Comparison of ENCODE assay signal across 8 mouse cellular contexts in the genomic region with DNA sequence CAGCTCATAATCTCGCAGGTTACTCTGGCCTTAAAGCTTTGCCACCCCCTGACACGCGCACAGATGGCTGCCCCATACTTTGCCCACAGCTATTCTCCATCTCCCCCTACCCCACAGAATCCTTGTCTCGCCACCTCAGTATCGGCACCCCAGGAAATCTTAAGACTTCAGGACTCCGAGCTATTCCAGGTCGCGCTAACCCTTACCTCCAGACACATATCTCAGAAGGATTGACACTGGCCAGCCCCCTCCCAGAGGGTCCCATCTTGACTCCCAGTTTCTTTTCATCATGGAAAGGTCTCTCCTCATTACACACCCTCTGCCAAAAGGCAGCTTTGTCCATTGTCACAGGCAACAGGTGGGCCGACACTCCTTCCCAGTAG. TPM values are rescaled to one million over a fixed set of nuclear protein-coding genes. Genes with fewer than 3 reads are reported as not detected.
DNase-seq lines count a peak whose midpoint lies in the region; ATAC-seq and TF ChIP-seq lines count a peak whose summit lies in the region.

No protein-coding gene starts in this region.

- peaks cover 9% of the 10 kb centered on the region for H3K36me3 ChIP-seq in heart, embryonic 15.5 days
- peaks cover 5 to 11% of the 10 kb centered on the region in 2 experiments for H3K36me3 ChIP-seq in MEL (ENCODE audit: control insufficient read depth in 1 of 2, insufficient read depth in 2 of 2, low read length in 2 of 2)
- peaks cover 10% of the 10 kb centered on the region for H3K36me3 ChIP-seq in forebrain, embryonic 14.5 days (ENCODE audit: control insufficient read depth, insufficient read depth, low read length)
- no peaks in the 10 kb centered on the region; the same call in 1 of the 2 replicates for H3K36me3 ChIP-seq in liver, embryonic 16.5 days (ENCODE audit: control insufficient read depth, insufficient read depth)

- H3K27me3 ChIP-seq in heart, embryonic 15.5 days: no peaks in the 10 kb centered on the region
- H3K27me3 ChIP-seq in MEL (ENCODE audit: control insufficient read depth in 1 of 2, insufficient read depth in 2 of 2, low read length in 2 of 2): no peaks in the 10 kb centered on the region
- no peaks in the 10 kb centered on the region for H3K27me3 ChIP-seq in forebrain, embryonic 14.5 days (replicated peaks; ENCODE audit: control insufficient read depth, insufficient read depth, low read length)
- no peaks in the 10 kb centered on the region for H3K27me3 ChIP-seq in liver, embryonic 16.5 days (ENCODE audit: control insufficient read depth, insufficient read depth, low read depth, low read length)

- no peak for TF ChIP-seq RAD21 in MEL (IDR thresholded peaks at IDR 0.05; ENCODE audit: low read depth, low read length)

- peaks cover 24% of the 10 kb centered on the region for H3K4me1 ChIP-seq in heart, embryonic 15.5 days (replicated peaks)
- peaks cover 0 to 10% of the 10 kb centered on the region in 2 experiments; a peak in 3 of 4 replicates for H3K4me1 ChIP-seq in MEL (ENCODE audit: control insufficient read depth in 1 of 2, insufficient read depth in 2 of 2, low read length in 2 of 2)
- H3K4me1 ChIP-seq in forebrain, embryonic 14.5 days (ENCODE audit: control insufficient read depth, insufficient read depth, low read length): peaks cover 4% of the 10 kb centered on the region
- H3K4me1 ChIP-seq in liver, embryonic 16.5 days (ENCODE audit: control insufficient read depth, low read depth, low read length): peaks cover 25% of the 10 kb centered on the region

- DNase-seq in heart, postnatal 25 days (ENCODE audit: low spot score): no peak
- no peak for DNase-seq in MEL (ENCODE audit: low read depth, low spot score)
- no peak for DNase-seq in forebrain, embryonic 14.5 days (ENCODE audit: low spot score)
- no peak for DNase-seq in ovary, postnatal 10 days (ENCODE audit: low spot score)

- 16% methylated on average over 9 of the region's 9 CpGs for WGBS in heart, embryonic 15.5 days
- 11% methylated on average over 9 of the region's 9 CpGs for WGBS in forebrain, embryonic 14.5 days
- WGBS in liver, embryonic 16.5 days (ENCODE audit: insufficient replicate concordance): 18% methylated on average over 9 of the region's 9 CpGs

- H3K4me3 ChIP-seq in heart, embryonic 15.5 days: peak overlapping the region; percentile 90
- peak overlapping the region; percentile 74 to 91 for H3K4me3 ChIP-seq in MEL (ENCODE audit: control insufficient read depth in 1 of 2, insufficient read depth in 1 of 2, low read depth in 2 of 2, low read length in 2 of 2)
- peak overlapping the region; percentile 73 for H3K4me3 ChIP-seq in forebrain, embryonic 14.5 days (ENCODE audit: low read depth, low read length)
- peak overlapping the region; percentile 86 for H3K4me3 ChIP-seq in liver, embryonic 16.5 days (ENCODE audit: low read depth, low read length)

- TF ChIP-seq CTCF in MEL (IDR thresholded peaks at IDR 0.05 in 2 of 3, conservative IDR thresholded peaks at IDR 0.05 in 1 of 3; ENCODE audit: control insufficient read depth in 1 of 3, insufficient read depth in 1 of 3, low read depth in 2 of 3, low read length in 3 of 3, poor library complexity in 1 of 3, severe bottlenecking in 1 of 3): no peak

- TF ChIP-seq POLR2A in MEL (IDR thresholded peaks at IDR 0.05; ENCODE audit: control insufficient read depth in 1 of 2, insufficient read depth in 1 of 2, low read depth in 1 of 2, low read length in 2 of 2, poor library complexity in 1 of 2): no peak

- no peaks in the 10 kb centered on the region for H3K9me3 ChIP-seq in heart, embryonic 15.5 days (replicated peaks)
- no peaks in the 10 kb centered on the region for H3K9me3 ChIP-seq in MEL (replicated peaks; ENCODE audit: insufficient read depth, low read length)
- no peaks in the 10 kb centered on the region for H3K9me3 ChIP-seq in forebrain, embryonic 14.5 days (replicated peaks; ENCODE audit: control insufficient read depth, low read length)
- H3K9me3 ChIP-seq in liver, embryonic 16.5 days (replicated peaks; ENCODE audit: control insufficient read depth, low read length): no peaks in the 10 kb centered on the region

- intact Hi-C loops in heart, postnatal 25 days (cut with DNase I): loop anchor here (2.0 kb wide), 1 partner anchor 15 kb away; no protein-coding TSS in a partner anchor

- peaks cover 8% of the 10 kb centered on the region for H3K79me2 ChIP-seq in MEL (ENCODE audit: control insufficient read depth, insufficient read depth, low read length, poor library complexity)

- H3K4me2 ChIP-seq in heart, embryonic 15.5 days: peak overlapping the region; percentile 88
- H3K4me2 ChIP-seq in forebrain, embryonic 14.5 days (ENCODE audit: low read length): peak overlapping the region; percentile 89
- peak overlapping the region; percentile 98 for H3K4me2 ChIP-seq in liver, embryonic 16.5 days (ENCODE audit: low read depth, low read length)

- peak overlapping the region; percentile 95 for H3K9ac ChIP-seq in heart, embryonic 15.5 days
- H3K9ac ChIP-seq in MEL (ENCODE audit: control insufficient read depth, low read depth, low read length, poor library complexity, severe bottlenecking): peak overlapping the region; percentile 85
- H3K9ac ChIP-seq in forebrain, embryonic 14.5 days (ENCODE audit: low read length): peak overlapping the region; percentile 86
- peak overlapping the region; percentile 93 for H3K9ac ChIP-seq in liver, embryonic 16.5 days (ENCODE audit: low read depth, low read length)

- ATAC-seq in heart, embryonic 15.5 days (replicated peaks; ENCODE audit: insufficient number of reproducible peaks, insufficient read depth, low FRiP score, low read depth): no peak
- no peak; the same call in 1 of the 2 replicates for ATAC-seq in forebrain, embryonic 14.5 days
- ATAC-seq in liver, embryonic 16.5 days (ENCODE audit: low read depth): no peak
- ATAC-seq in CD4-positive, CD25-positive, alpha-beta regulatory T cell, adult 4 months: no peak
- ATAC-seq in monocyte, adult 5-6 weeks (replicated peaks; ENCODE audit: insufficient number of reproducible peaks, low FRiP score, low TSS enrichment, poor library complexity, severe bottlenecking): no peak

- H3K27ac ChIP-seq in heart, embryonic 15.5 days: no peak overlapping the region
- H3K27ac ChIP-seq in MEL (ENCODE audit: control insufficient read depth, low read depth, low read length): no peak overlapping the region
- H3K27ac ChIP-seq in forebrain, embryonic 14.5 days (ENCODE audit: low read depth, low read length): no peak overlapping the region
- H3K27ac ChIP-seq in liver, embryonic 16.5 days (ENCODE audit: low read length): no peak overlapping the region

- TF ChIP-seq EP300 in MEL (IDR thresholded peaks at IDR 0.05; ENCODE audit: low read depth in 1 of 2, low read length in 2 of 2): no peak

RNA-seq across cellular contexts. Expression of a gene that starts 0.7 kb away (rescaled TPM):
- polyA plus RNA-seq in heart, embryonic 15.5 days (2015; fragmentation: Nextera tagmentation; extraction: Ambion mirVana): 13.9 and 21.6 TPM in 2 replicates
- total RNA-seq in heart, postnatal 25 days (2021): 10 to 100 TPM in 1 of 2 experiments, 1 to 10 TPM in 1; 9.3 to 10.9 TPM
- total RNA-seq in MEL (2012; rRNA removed): 26.3 and 27.4 TPM in 2 replicates
- polyA plus RNA-seq in MEL (2012; ENCODE audit: insufficient read depth in 1 of 2, insufficient read length in 2 of 2, low read depth in 1 of 2, low replicate concordance in 2 of 2, missing spikeins in 1 of 2): 10 to 100 TPM in 1 of 2 experiments, not detected in 1; 23.0 TPM
- 13.3 and 18.3 TPM in 2 replicates for polyA plus RNA-seq in forebrain, embryonic 14.5 days (2014; fragmentation: Nextera tagmentation; extraction: Ambion mirVana)
- polyA plus RNA-seq in liver, embryonic 16.5 days (2015; fragmentation: Nextera tagmentation; extraction: Ambion mirVana): 6.5 and 6.6 TPM in 2 replicates
- polyA plus RNA-seq in CD4-positive, CD25-positive, alpha-beta regulatory T cell, adult 4 months (2017; shearing (Covaris generic)): 10 to 100 TPM; 23.0 to 30.6 TPM
- 9.5 to 17.6 TPM (median 16.9 TPM) in 3 replicates for total RNA-seq in monocyte, adult 5-6 weeks (2017)

RNA-seq across cellular contexts. Expression of a gene that starts 27.2 kb away (rescaled TPM):
- polyA plus RNA-seq in heart, embryonic 15.5 days (2015; fragmentation: Nextera tagmentation; extraction: Ambion mirVana): 27.0 and 32.8 TPM in 2 replicates
- 10 to 100 TPM; 40.0 to 43.9 TPM for total RNA-seq in heart, postnatal 25 days (2021)
- 64.9 and 77.0 TPM in 2 replicates for total RNA-seq in MEL (2012; rRNA removed)
- 100 to 1,000 TPM in 1 of 2 experiments, 10 to 100 TPM in 1; 32.1 to 101 TPM for polyA plus RNA-seq in MEL (2012; ENCODE audit: insufficient read depth in 1 of 2, insufficient read length in 2 of 2, low read depth in 1 of 2, low replicate concordance in 2 of 2, missing spikeins in 1 of 2)
- polyA plus RNA-seq in forebrain, embryonic 14.5 days (2014; fragmentation: Nextera tagmentation; extraction: Ambion mirVana): 51.5 and 59.3 TPM in 2 replicates
- 15.9 and 18.2 TPM in 2 replicates for polyA plus RNA-seq in liver, embryonic 16.5 days (2015; fragmentation: Nextera tagmentation; extraction: Ambion mirVana)
- 10 to 100 TPM; 57.5 to 68.2 TPM for polyA plus RNA-seq in CD4-positive, CD25-positive, alpha-beta regulatory T cell, adult 4 months (2017; shearing (Covaris generic))
- total RNA-seq in monocyte, adult 5-6 weeks (2017): 14.2 to 26.6 TPM (median 15.3 TPM) in 3 replicates

RNA-seq across cellular contexts. Expression of a gene that starts 27.2 kb away (rescaled TPM):
- 4.4 and 5.5 TPM in 2 replicates for polyA plus RNA-seq in heart, embryonic 15.5 days (2015; fragmentation: Nextera tagmentation; extraction: Ambion mirVana)
- total RNA-seq in heart, postnatal 25 days (2021): 1 to 10 TPM; 5.0 to 5.3 TPM
- 1.8 and 2.0 TPM in 2 replicates for total RNA-seq in MEL (2012; rRNA removed)
- 1 to 10 TPM in 1 of 2 experiments, not detected in 1; 2.9 TPM for polyA plus RNA-seq in MEL (2012; ENCODE audit: insufficient read depth in 1 of 2, insufficient read length in 2 of 2, low read depth in 1 of 2, low replicate concordance in 2 of 2, missing spikeins in 1 of 2)
- 2.4 and 2.9 TPM in 2 replicates for polyA plus RNA-seq in forebrain, embryonic 14.5 days (2014; fragmentation: Nextera tagmentation; extraction: Ambion mirVana)
- polyA plus RNA-seq in liver, embryonic 16.5 days (2015; fragmentation: Nextera tagmentation; extraction: Ambion mirVana): 0.39 and 0.79 TPM in 2 replicates
- 1 to 10 TPM; 2.7 to 3.0 TPM for polyA plus RNA-seq in CD4-positive, CD25-positive, alpha-beta regulatory T cell, adult 4 months (2017; shearing (Covaris generic))
- 1.3 to 9.2 TPM (median 1.4 TPM) in 3 replicates for total RNA-seq in monocyte, adult 5-6 weeks (2017)

RNA-seq across cellular contexts. Expression of a gene that starts 30.7 kb away (rescaled TPM):
- 6.7 and 13.3 TPM in 2 replicates for polyA plus RNA-seq in heart, embryonic 15.5 days (2015; fragmentation: Nextera tagmentation; extraction: Ambion mirVana)
- total RNA-seq in heart, postnatal 25 days (2021): 1 to 10 TPM; 3.8 to 7.4 TPM
- total RNA-seq in MEL (2012; rRNA removed): 6.6 and 7.1 TPM in 2 replicates
- 10 to 100 TPM in 1 of 2 experiments, not detected in 1; 11.8 TPM for polyA plus RNA-seq in MEL (2012; ENCODE audit: insufficient read depth in 1 of 2, insufficient read length in 2 of 2, low read depth in 1 of 2, low replicate concordance in 2 of 2, missing spikeins in 1 of 2)
- 1.6 and 1.8 TPM in 2 replicates for polyA plus RNA-seq in forebrain, embryonic 14.5 days (2014; fragmentation: Nextera tagmentation; extraction: Ambion mirVana)
- polyA plus RNA-seq in liver, embryonic 16.5 days (2015; fragmentation: Nextera tagmentation; extraction: Ambion mirVana): 1.2 and 1.7 TPM in 2 replicates
- 10 to 100 TPM; 32.3 to 51.9 TPM for polyA plus RNA-seq in CD4-positive, CD25-positive, alpha-beta regulatory T cell, adult 4 months (2017; shearing (Covaris generic))
- total RNA-seq in monocyte, adult 5-6 weeks (2017): 0.64 to 8.6 TPM (median 2.4 TPM) in 3 replicates

RNA-seq across cellular contexts. Expression of a gene that starts 48.9 kb away (rescaled TPM):
- polyA plus RNA-seq in heart, embryonic 15.5 days (2015; fragmentation: Nextera tagmentation; extraction: Ambion mirVana): 0.09 and 0.33 TPM in 2 replicates
- not detected for total RNA-seq in heart, postnatal 25 days (2021)
- 11.2 and 15.4 TPM in 2 replicates for total RNA-seq in MEL (2012; rRNA removed)
- 10 to 100 TPM in 1 of 2 experiments, not detected in 1; 10.6 TPM for polyA plus RNA-seq in MEL (2012; ENCODE audit: insufficient read depth in 1 of 2, insufficient read length in 2 of 2, low read depth in 1 of 2, low replicate concordance in 2 of 2, missing spikeins in 1 of 2)
- polyA plus RNA-seq in forebrain, embryonic 14.5 days (2014; fragmentation: Nextera tagmentation; extraction: Ambion mirVana): 0.14 TPM in 1 of 2 replicates, not detected in the other
- 0.40 and 0.53 TPM in 2 replicates for polyA plus RNA-seq in liver, embryonic 16.5 days (2015; fragmentation: Nextera tagmentation; extraction: Ambion mirVana)
- polyA plus RNA-seq in CD4-positive, CD25-positive, alpha-beta regulatory T cell, adult 4 months (2017; shearing (Covaris generic)): 10 to 100 TPM; 18.6 to 22.8 TPM
- total RNA-seq in monocyte, adult 5-6 weeks (2017): 75.5 to 155 TPM (median 106 TPM) in 3 replicates
